Mouse (Mus musculus): Measurements from ENCODE around the gene Ahsg. TPM values are rescaled to one million over a fixed set of nuclear protein-coding genes. Genes with fewer than 3 reads are reported as not detected.

Gene Ahsg
- polyA plus RNA-seq (2015; fragmentation: Nextera tagmentation; extraction: Ambion mirVana), result 0.49 TPM in 1 of 2 replicates, not detected in the other

- H3K9me3 ChIP-seq (replicated peaks), result no peaks in the 10 kb centered on the region
- H3K9ac ChIP-seq, result no peak within 1 kb of the TSS
- WGBS, result 61% methylated on average over 11 of the region's 11 CpGs
- no peaks in the 10 kb centered on the region for H3K4me1 ChIP-seq
- no peak within 1 kb of the TSS for H3K4me2 ChIP-seq (replicated peaks)
- no peaks in the 10 kb centered on the region for H3K36me3 ChIP-seq
- H3K27me3 ChIP-seq, result no peaks in the 10 kb centered on the region; the same call in none of the 2 replicates
- no peak within 1 kb of the TSS for H3K4me3 ChIP-seq (replicated peaks)
- no peak for ATAC-seq (ENCODE audit: insufficient number of reproducible peaks, low FRiP score, low TSS enrichment, low read depth)
- H3K27ac ChIP-seq (replicated peaks), result no peak within 1 kb of the TSS
These were observed at the start of gene Ahsg for GRCm38 (mm10) chr16:22890683-22891510. Ahsg (plus strand) TSS chr16:22891277.

GRCm38 (mm10) chr16:22842871-22843270 lies 48.2 kb upstream of the Ahsg start:
- H3K4me2 ChIP-seq (replicated peaks), result no peak overlapping the region
- H3K9ac ChIP-seq, result no peak overlapping the region
- no peak overlapping the region for H3K4me3 ChIP-seq (replicated peaks)
- H3K27ac ChIP-seq (replicated peaks), result no peak overlapping the region
- H3K36me3 ChIP-seq, result peaks cover 5% of the 10 kb centered on the region; the same call in 1 of the 2 replicates
- WGBS, result 89% methylated on average over 5 of the region's 5 CpGs
- peaks cover 13% of the 10 kb centered on the region; the same call in 1 of the 2 replicates for H3K4me1 ChIP-seq
- no peak for ATAC-seq (ENCODE audit: insufficient number of reproducible peaks, low FRiP score, low TSS enrichment, low read depth)
- no peaks in the 10 kb centered on the region for H3K27me3 ChIP-seq
- H3K9me3 ChIP-seq (replicated peaks), result no peaks in the 10 kb centered on the region

- Histone ChIP-seq H3K36me3 (peaks cover 5% of the 10 kb centered on the region; the same call in 1 of the 2 replicates), H3K27ac (replicated peaks) (0 out of 2 replicates have a peak overlapping the region, but pooled peaks have one; percentile 39), H3K4me1 (peaks cover 13% of the 10 kb centered on the region; the same call in 1 of the 2 replicates), H3K27me3 (no peaks in the 10 kb centered on the region), H3K9ac (peak overlapping the region; percentile 69), H3K4me3 (replicated peaks) (peak overlapping the region; percentile 56), H3K4me2 (replicated peaks) (peak overlapping the region; percentile 90), H3K9me3 (replicated peaks) (no peaks in the 10 kb centered on the region)
- WGBS, result 3% methylated on average over 26 of the region's 26 CpGs
- peak; percentile 90 for ATAC-seq (ENCODE audit: insufficient number of reproducible peaks, low FRiP score, low TSS enrichment, low read depth)
These were observed 46.8 kb upstream of the Ahsg start for GRCm38 (mm10) chr16:22844061-22844801.

- Histone ChIP-seq H3K36me3 (0 out of 2 replicates have a peak, but pooled peaks cover 5% of the 10 kb centered on the region), H3K4me2 (replicated peaks) (peak overlapping the region; percentile 90), H3K4me3 (replicated peaks) (peak overlapping the region; percentile 56), H3K9me3 (replicated peaks) (no peaks in the 10 kb centered on the region), H3K9ac (no peak overlapping the region), H3K27ac (replicated peaks) (0 out of 2 replicates have a peak overlapping the region, but pooled peaks have one; percentile 39), H3K4me1 (peaks cover 13% of the 10 kb centered on the region; the same call in 1 of the 2 replicates), H3K27me3 (no peaks in the 10 kb centered on the region)
- ATAC-seq (ENCODE audit: insufficient number of reproducible peaks, low FRiP score, low TSS enrichment, low read depth), result no peak
- 67% methylated on average over 5 of the region's 5 CpGs for WGBS
These were observed 46.2 kb upstream of the Ahsg start for GRCm38 (mm10) chr16:22844834-22845233.

GRCm38 (mm10) chr16:22845481-22845880 lies 45.6 kb upstream of the Ahsg start:
- H3K27ac ChIP-seq (replicated peaks), result no peak overlapping the region
- no peak overlapping the region for H3K4me2 ChIP-seq (replicated peaks)
- no peaks in the 10 kb centered on the region for H3K27me3 ChIP-seq
- no peak overlapping the region for H3K9ac ChIP-seq
- 0 out of 2 replicates have a peak, but pooled peaks cover 3% of the 10 kb centered on the region for H3K36me3 ChIP-seq
- WGBS, result 91% methylated on average over 4 of the region's 4 CpGs
- ATAC-seq (ENCODE audit: insufficient number of reproducible peaks, low FRiP score, low TSS enrichment, low read depth), result no peak
- peaks cover 13% of the 10 kb centered on the region; the same call in 1 of the 2 replicates for H3K4me1 ChIP-seq
- H3K4me3 ChIP-seq (replicated peaks), result no peak overlapping the region
- no peaks in the 10 kb centered on the region for H3K9me3 ChIP-seq (replicated peaks)

- peaks cover 13% of the 10 kb centered on the region; the same call in 1 of the 2 replicates for H3K4me1 ChIP-seq
- H3K27me3 ChIP-seq, result no peaks in the 10 kb centered on the region
- H3K27ac ChIP-seq (replicated peaks), result no peak overlapping the region
- H3K4me2 ChIP-seq (replicated peaks), result no peak overlapping the region
- WGBS, result 90% methylated on average over 1 of the region's 1 CpGs
- no peaks in the 10 kb centered on the region for H3K9me3 ChIP-seq (replicated peaks)
- no peak overlapping the region for H3K9ac ChIP-seq
- H3K36me3 ChIP-seq, result no peaks in the 10 kb centered on the region
- no peak for ATAC-seq (ENCODE audit: insufficient number of reproducible peaks, low FRiP score, low TSS enrichment, low read depth)
- H3K4me3 ChIP-seq (replicated peaks), result no peak overlapping the region
These were observed 43.4 kb upstream of the Ahsg start for GRCm38 (mm10) chr16:22847686-22848085.

GRCm38 (mm10) chr16:22848331-22848730 lies 42.7 kb upstream of the Ahsg start:
- no peak overlapping the region for H3K27ac ChIP-seq (replicated peaks)
- peaks cover 13% of the 10 kb centered on the region; the same call in 1 of the 2 replicates for H3K4me1 ChIP-seq
- no peak overlapping the region for H3K4me2 ChIP-seq (replicated peaks)
- no peak overlapping the region for H3K4me3 ChIP-seq (replicated peaks)
- WGBS, result 83% methylated on average over 1 of the region's 1 CpGs
- no peaks in the 10 kb centered on the region for H3K27me3 ChIP-seq
- H3K9me3 ChIP-seq (replicated peaks), result no peaks in the 10 kb centered on the region
- no peak for ATAC-seq (ENCODE audit: insufficient number of reproducible peaks, low FRiP score, low TSS enrichment, low read depth)
- no peaks in the 10 kb centered on the region for H3K36me3 ChIP-seq
- H3K9ac ChIP-seq, result no peak overlapping the region

GRCm38 (mm10) chr16:22852709-22853108 lies 38.4 kb upstream of the Ahsg start:
- Histone ChIP-seq H3K36me3 (no peaks in the 10 kb centered on the region), H3K4me2 (replicated peaks) (no peak overlapping the region), H3K9me3 (replicated peaks) (no peaks in the 10 kb centered on the region), H3K27me3 (no peaks in the 10 kb centered on the region), H3K27ac (replicated peaks) (no peak overlapping the region), H3K9ac (no peak overlapping the region), H3K4me3 (replicated peaks) (no peak overlapping the region), H3K4me1 (peaks cover 5% of the 10 kb centered on the region; the same call in 1 of the 2 replicates)
- 92% methylated on average over 4 of the region's 4 CpGs for WGBS
- no peak for ATAC-seq (ENCODE audit: insufficient number of reproducible peaks, low FRiP score, low TSS enrichment, low read depth)

GRCm38 (mm10) chr16:22856773-22857172 lies 34.3 kb upstream of the Ahsg start:
- no peak for ATAC-seq (ENCODE audit: insufficient number of reproducible peaks, low FRiP score, low TSS enrichment, low read depth)
- peak overlapping the region; percentile 79 for H3K27ac ChIP-seq (replicated peaks)
- peak overlapping the region; percentile 99 for H3K4me3 ChIP-seq (replicated peaks)
- H3K4me1 ChIP-seq, result peaks cover 14% of the 10 kb centered on the region
- H3K36me3 ChIP-seq, result no peaks in the 10 kb centered on the region
- H3K9me3 ChIP-seq (replicated peaks), result no peaks in the 10 kb centered on the region
- H3K4me2 ChIP-seq (replicated peaks), result peak overlapping the region; percentile 88
- no peaks in the 10 kb centered on the region for H3K27me3 ChIP-seq
- H3K9ac ChIP-seq, result peak overlapping the region; percentile 37
- 14% methylated on average over 9 of the region's 9 CpGs for WGBS

- Histone ChIP-seq H3K27me3 (no peaks in the 10 kb centered on the region), H3K27ac (replicated peaks) (peak within 1 kb of the TSS; percentile 79), H3K4me3 (replicated peaks) (peak within 1 kb of the TSS; percentile 99), H3K36me3 (0 out of 2 replicates have a peak, but pooled peaks cover 3% of the 10 kb centered on the region), H3K9ac (peak within 1 kb of the TSS; percentile 93), H3K4me2 (replicated peaks) (peak within 1 kb of the TSS; percentile 88), H3K4me1 (peaks cover 14% of the 10 kb centered on the region), H3K9me3 (replicated peaks) (no peaks in the 10 kb centered on the region)
- WGBS, result under 1% methylated on average over 62 of the region's 62 CpGs
- peak; percentile 99 for ATAC-seq (ENCODE audit: insufficient number of reproducible peaks, low FRiP score, low TSS enrichment, low read depth)
These were observed 33.5 kb upstream of the Ahsg start, which contains the start of the genes Tbccd1 and Dnajb11 for GRCm38 (mm10) chr16:22857431-22858113. Tbccd1 (minus strand) TSS chr16:22857669. Dnajb11 (plus strand) TSS chr16:22857845.

All from embryonic facial prominence, embryonic 15.5 days (tissue).